Mouse (Mus musculus): Measurements from ENCODE around the gene Lingo1.

The Lingo1 gene

GRCm38 (mm10) chr9:56776881-56777801, 19.1 kb downstream of the Lingo1 start:
- DNase-seq (ENCODE audit: low spot score in 2 of 2): peak; percentile 58 to 75

GRCm38 (mm10) chr9:56775161-56775934, 20.9 kb downstream of the Lingo1 start:
- DNase-seq (ENCODE audit: low spot score in 2 of 2): no peak

- DNase-seq (ENCODE audit: low spot score in 2 of 2): peak; percentile 59 to 72
These were observed 22.0 kb downstream of the Lingo1 start for GRCm38 (mm10) chr9:56774231-56774630.

GRCm38 (mm10) chr9:56773666-56774065, 22.6 kb downstream of the Lingo1 start:
- no peak for DNase-seq (ENCODE audit: low spot score in 2 of 2)

DNA sequence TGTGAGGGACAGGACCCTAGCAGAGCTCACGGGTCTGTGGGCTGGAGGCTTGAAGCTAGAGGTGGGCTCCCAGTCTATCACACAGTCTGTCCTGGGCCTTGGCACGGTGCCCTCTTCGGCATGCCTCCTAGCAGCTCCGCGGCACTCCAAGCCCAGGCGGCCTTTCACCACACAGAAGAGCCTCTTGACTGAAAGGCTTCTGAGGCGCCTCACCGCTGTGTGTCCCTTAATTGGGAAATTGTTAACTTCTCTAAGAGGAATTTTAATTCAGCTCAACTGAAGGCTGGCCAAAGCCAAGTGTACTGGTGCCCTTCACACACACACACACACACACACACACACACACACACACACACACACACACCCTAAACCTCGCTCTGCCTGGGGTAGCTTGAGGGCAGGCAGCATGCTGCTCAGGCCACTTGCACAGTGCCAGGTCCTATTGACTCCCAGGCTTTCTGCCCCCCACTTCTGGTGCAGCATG, 28.6 kb downstream of the Lingo1 start:
- DNase-seq (ENCODE audit: low spot score in 2 of 2): peak; percentile 75 to 77

DNA sequence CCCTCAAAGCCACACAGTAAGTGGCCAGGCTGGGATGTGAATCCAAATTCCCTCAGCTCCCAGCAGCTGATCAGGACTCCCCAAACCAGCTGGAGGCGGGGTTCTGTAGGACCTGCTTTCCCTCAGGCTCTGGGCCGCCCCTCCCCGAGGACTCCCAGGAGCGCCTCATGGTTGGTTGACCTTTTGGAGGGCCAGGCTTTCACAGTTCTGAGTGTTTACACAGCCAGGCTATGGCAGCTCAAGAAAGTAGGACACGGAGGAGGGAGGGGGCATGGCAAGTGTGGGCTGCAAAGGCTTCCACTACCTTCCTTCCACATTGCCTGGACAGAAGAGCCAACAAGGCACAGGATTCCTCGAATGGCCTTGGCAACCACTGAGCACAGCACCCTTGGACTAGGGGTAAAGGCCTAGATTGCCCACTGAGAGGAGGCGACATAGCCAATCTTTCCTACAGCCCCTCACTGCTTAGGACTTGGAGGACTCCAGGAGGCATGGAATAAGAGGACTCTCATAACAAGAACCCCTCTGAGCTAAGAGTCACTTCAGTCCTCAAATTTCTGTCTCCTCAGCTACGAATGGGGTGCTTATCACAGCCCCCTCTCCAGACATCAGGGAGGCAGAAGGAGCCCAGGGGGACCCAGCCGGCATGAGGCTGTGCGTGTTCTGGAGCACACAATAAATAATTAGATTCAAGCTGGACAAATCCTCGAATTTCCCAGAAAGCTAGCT, 29.5 kb downstream of the Lingo1 start:
- no peak for DNase-seq (ENCODE audit: low spot score in 2 of 2)

GRCm38 (mm10) chr9:56762106-56762562, 34.1 kb downstream of the Lingo1 start:
- peak; percentile 66 to 72 for DNase-seq (ENCODE audit: low spot score in 2 of 2)

- no peak for DNase-seq (ENCODE audit: low spot score in 2 of 2)
These were observed 38.5 kb downstream of the Lingo1 start for GRCm38 (mm10) chr9:56757791-56758190.

- DNase-seq (ENCODE audit: low spot score in 2 of 2): no peak
These were observed 41.1 kb downstream of the Lingo1 start for GRCm38 (mm10) chr9:56755119-56755518.

GRCm38 (mm10) chr9:56753386-56753785, 42.9 kb downstream of the Lingo1 start:
- DNase-seq (ENCODE audit: low spot score in 2 of 2): no peak

DNA sequence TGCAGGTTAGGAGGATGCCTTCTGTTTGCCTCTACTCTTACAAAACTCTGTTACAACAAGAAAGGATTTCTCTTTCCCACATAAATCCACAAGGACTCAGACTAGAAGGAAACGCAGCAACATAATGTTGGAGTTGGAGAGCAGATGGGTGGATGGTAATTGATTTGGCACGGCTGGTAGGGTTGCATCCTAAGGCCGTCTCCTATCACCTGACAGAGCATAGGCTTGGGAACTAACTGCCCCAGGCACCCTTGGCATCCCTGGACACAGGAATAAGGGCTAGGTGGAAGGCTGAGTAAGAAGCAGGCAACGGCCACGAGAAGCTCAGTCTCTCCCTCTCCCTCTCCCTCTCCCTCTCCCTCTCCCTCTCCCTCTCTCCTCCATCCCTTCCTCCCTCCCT, 48.2 kb downstream of the Lingo1 start:
- no peak for DNase-seq (ENCODE audit: low spot score in 2 of 2)

GRCm38 (mm10) chr9:56746926-56747294, 49.4 kb downstream of the Lingo1 start:
- no peak for DNase-seq (ENCODE audit: low spot score in 2 of 2)

DNA sequence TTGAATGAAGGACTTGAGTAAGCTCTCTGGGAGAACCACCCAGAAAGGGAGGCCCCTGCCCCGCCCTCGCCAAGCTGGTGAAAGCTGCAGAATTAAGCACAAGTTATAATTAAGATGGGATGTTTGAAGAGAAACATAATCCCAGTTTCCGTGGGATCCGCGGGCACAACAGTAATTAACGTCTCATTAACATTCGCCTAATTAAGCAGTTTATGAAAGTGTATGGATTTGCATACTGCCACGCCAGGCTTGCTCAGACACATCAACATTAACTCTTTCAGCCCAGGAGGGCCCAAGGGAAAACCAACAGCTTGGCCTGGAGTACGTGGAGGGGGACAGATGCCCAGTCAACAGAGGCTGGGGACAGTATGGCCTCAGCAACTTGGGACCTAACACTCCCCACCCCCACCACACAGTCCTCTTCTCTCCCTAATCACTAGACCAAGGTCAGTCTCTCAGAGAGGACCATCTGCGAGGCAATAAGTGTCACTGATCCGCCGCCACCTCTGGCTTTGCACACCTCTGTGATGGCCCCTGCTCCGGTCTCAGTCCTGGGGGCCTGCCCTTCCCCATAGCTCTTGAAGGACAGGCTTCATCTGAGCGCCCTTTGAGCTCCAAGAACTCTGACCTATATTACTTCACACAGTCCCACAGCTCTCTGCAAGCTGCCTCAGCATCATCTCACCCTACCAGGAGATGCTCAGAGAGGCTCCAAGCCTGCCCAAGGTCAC, 49.9 kb downstream of the Lingo1 start:
- peak; percentile 63 to 71 for DNase-seq (ENCODE audit: low spot score in 2 of 2)

DNA sequence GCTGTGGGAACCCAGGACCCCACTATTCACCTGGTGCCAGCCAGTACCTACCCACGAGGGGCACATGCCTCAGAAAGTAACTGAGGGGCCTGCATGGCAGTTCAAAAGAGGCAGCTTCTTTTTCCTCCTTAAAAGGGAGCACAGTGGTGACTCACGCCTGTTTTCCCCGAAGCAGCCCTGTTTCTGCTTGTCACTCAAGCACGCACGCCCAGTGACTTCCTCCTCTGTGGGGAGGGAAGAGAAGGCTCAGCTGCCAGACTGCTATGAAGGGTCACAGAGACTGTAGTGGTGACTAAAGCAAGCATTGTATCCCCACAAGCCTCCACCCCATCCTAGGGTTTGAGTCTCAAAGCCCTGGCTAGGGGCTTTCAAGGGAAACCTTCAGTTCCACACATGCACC, 51.9 kb downstream of the Lingo1 start:
- DNase-seq (ENCODE audit: low spot score in 2 of 2): no peak

GRCm38 (mm10) chr9:56739181-56739737, 57.0 kb downstream of the Lingo1 start:
- peak; percentile 63 to 65 for DNase-seq (ENCODE audit: low spot score in 2 of 2)

DNA sequence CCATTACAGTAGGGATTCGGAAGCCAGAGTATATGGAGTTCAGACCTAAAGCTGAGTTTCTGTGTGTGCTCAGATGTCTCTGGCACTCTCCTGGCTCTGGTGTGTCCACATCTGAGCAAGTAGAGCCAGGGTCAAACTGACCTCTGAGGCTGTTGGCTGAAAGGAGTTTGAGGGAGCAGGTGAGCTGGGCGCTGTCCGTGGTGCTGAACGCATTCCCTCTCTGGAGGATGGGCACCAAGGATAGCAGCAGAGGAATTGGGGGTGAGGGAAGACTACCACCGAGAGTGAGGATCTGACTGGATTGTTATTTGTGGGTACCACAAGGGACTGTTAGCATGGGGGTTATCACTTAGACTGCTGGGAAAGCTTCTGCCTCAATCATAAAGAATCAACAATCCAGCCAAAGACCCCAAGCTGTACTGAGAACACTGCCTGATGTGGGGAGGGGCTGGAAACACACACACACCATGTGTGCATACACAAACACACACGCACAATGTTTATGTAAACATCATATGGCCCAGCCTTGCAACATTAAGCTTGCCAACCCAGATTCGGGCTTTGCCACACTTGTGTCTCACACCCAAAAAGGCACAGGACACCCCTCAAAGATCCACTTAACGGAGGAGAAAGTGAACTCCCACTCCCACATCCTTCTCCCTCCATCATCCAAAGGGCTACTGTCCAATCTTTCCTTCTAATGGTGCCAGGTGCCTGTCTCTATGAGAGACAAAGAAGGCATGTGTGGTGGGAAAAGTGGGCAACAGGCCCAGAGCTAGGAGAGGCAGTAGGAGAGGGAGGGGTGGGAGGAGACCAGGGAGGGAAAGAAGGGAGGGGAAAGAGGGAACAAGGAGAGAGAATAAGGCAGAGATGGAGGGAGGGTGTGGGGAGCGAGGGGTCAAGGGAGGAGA, 57.8 kb downstream of the Lingo1 start:
- DNase-seq (ENCODE audit: low spot score in 2 of 2): peak; percentile 83 to 85

DNA sequence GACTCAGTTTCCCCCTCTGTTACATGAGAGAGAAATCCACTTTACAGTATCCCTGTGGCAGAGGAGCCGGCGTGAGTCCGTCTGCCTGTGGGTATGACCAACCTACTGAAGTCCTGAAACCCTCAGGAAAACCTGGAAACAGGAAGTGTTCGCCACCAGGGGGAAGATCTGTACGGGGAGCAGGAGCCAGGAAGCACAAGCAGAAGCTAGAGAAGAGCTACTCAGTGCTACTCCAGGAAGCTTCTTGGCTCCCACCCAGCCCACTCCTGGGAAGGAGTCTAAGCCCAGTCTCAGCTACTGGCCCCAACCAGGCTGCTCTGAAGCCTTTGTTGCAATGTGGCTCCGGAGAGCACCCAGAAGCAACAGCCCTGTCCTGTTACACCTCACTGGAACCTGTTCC, 61.9 kb downstream of the Lingo1 start:
- peak in 1 of 2 experiments; percentile 66 for DNase-seq (ENCODE audit: low spot score in 2 of 2)

GRCm38 (mm10) chr9:56730997-56731396, 65.3 kb downstream of the Lingo1 start:
- no peak for DNase-seq (ENCODE audit: low spot score in 2 of 2)

DNA sequence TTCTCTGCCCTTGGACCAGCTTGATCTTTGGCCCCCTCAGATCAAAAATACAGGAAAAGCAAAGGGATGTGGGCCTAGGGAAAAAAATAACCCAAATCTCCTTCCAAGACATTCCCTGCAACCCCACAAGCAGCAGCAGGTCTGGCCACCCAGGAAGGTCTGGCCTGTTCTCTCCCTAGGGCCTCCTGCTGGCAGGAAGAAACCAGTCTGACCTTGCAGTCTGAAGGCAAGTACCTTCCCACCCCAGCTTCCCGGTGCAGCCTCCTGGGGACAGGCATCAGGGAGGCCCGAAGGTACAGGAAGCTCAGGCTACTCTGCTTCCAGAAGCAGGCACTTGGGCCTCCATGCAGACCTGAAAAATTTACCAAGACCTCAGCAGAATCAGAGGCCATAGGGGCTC, 67.1 kb downstream of the Lingo1 start:
- DNase-seq (ENCODE audit: low spot score in 2 of 2): no peak

Measured in right cerebral cortex, postnatal 10 days (tissue).